Mouse (Mus musculus) monocyte, adult 5-6 weeks (primary cell): ENCODE data around the gene Nat8f6. TPM values are rescaled to one million over a fixed set of nuclear protein-coding genes. Genes with fewer than 3 reads are reported as not detected.
"Not testable (repeated sequence)": the region's sequence is repeated elsewhere in the genome, so short reads cannot be mapped to it uniquely, and the experiment has no call there.

Experiments used
- ATAC-seq: fragments of 153-309, 156-312 bp; replicated peaks from 2 replicates; pipeline ENCODE4 v1.8.0; 2017; ENCODE audit warnings: mild to moderate bottlenecking; ENCODE audit not compliant: low TSS enrichment, insufficient number of reproducible peaks, severe bottlenecking, poor library complexity, low FRiP score
- total RNA-seq: library from RNA; stranded (forward); fragments of 200-1000, 200-491, 200-594 nt; gene quantifications from 3 replicates; pipeline ENCODE4 v1.2.3, GENCODE M21; 2017

Gene Nat8f6
- total RNA-seq, 1 experiment from 2014 or later: not detected

DNA sequence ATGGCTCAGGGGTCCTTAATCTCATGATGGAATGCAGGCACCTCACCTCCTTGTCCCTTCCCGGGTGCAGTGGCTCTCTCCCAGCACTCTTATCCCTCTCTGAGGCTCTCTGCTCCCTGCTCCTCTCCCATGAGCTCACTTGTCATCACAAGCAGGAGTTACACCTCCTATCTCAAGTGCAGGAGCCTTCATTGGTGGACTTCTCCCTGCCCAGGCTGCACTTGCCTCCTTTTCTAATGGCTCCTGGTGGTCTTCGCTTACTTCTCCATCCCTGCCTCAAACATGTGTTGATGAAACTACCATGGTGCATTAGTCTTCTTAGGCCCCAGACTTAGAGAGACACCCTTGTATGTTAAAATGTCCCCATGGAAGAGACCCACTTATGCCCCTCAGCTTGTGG, 58.1 kb downstream of the Nat8f6 start:
- ATAC-seq: not testable (repeated sequence)

Other genes starting within 250 kb of the Nat8f6 start
- 3.8 to 6.3 TPM (median 4.1 TPM) in 3 replicates for gene Alms1, start 233.4 kb downstream of the Nat8f6 start, total RNA-seq
- gene Nat8f7, start 107.7 kb downstream of the Nat8f6 start, total RNA-seq: not detected in 3 replicates
- not detected in 3 replicates for gene Nat8f3, start 55.2 kb downstream of the Nat8f6 start, total RNA-seq
- gene Nat8f5, start within 50 bp of the Nat8f6 start, total RNA-seq: not detected in 3 replicates
- not detected in 3 replicates for gene Nat8, start 11.1 kb upstream of the Nat8f6 start, total RNA-seq
- not detected in 3 replicates for gene Nat8f2, start 48.2 kb upstream of the Nat8f6 start, total RNA-seq
- gene Nat8f4, start 83.9 kb upstream of the Nat8f6 start, total RNA-seq: 2.5 to 3.9 TPM (median 2.5 TPM) in 3 replicates
- gene Tprkb, start 90.9 kb upstream of the Nat8f6 start, total RNA-seq: 14.0 to 25.4 TPM (median 23.2 TPM) in 3 replicates
- 2.8 to 8.0 TPM (median 3.5 TPM) in 3 replicates for gene Nat8f1, start 94.7 kb upstream of the Nat8f6 start, total RNA-seq
- 75.8 to 124 TPM (median 81.0 TPM) in 3 replicates for gene Dusp11, start 140.7 kb upstream of the Nat8f6 start, total RNA-seq
- not detected in 3 replicates for gene Figla, start 195.2 kb upstream of the Nat8f6 start, total RNA-seq
- gene Add2, start 207.7 kb upstream of the Nat8f6 start, total RNA-seq: 0.11 to 0.29 TPM in 2 of 3 replicates, not detected in the other